Mouse (Mus musculus) heart, postnatal 0 days (tissue): ENCODE data around the gene Ctsh. TPM values are rescaled to one million over a fixed set of nuclear protein-coding genes. Genes with fewer than 3 reads are reported as not detected.
"Not testable (repeated sequence)": the region's sequence is repeated elsewhere in the genome, so short reads cannot be mapped to it uniquely, and the experiment has no call there.

Source experiments
- ATAC-seq: fragments of 200-750 bp; cut with Nextera tagmentation; 2 replicates; pipeline ENCODE4 v1.8.0; 2017; ENCODE audit warnings: low read depth, moderate number of reproducible peaks, moderate library complexity; ENCODE audit not compliant: insufficient read depth
- DNase-seq: peaks from one replicate; pipeline ENCODE4 v3.0.0-alpha.2; 2016; ENCODE audit warnings: low spot score
- H3K27ac ChIP-seq: fragments of 300-500 bp; sonication (generic); 2 replicates; pipeline ENCODE4 v1.5.1; 2014; ENCODE audit warnings: low read depth, mild to moderate bottlenecking
- H3K27me3 ChIP-seq: fragments of 300-500 bp; sonication (generic); 2 replicates; pipeline ENCODE4 v1.6.1; 2014; ENCODE audit warnings: low read length, mixed read lengths; ENCODE audit not compliant: control insufficient read depth, insufficient read depth
- H3K36me3 ChIP-seq: fragments of 300-500 bp; sonication (generic); replicated peaks from 2 replicates; pipeline ENCODE4 v1.6.1; 2014; ENCODE audit warnings: low read length, mixed read lengths; ENCODE audit not compliant: control insufficient read depth, insufficient read depth
- H3K4me1 ChIP-seq: fragments of 300-500 bp; sonication (generic); 2 replicates; pipeline ENCODE4 v1.6.1; 2014; ENCODE audit warnings: antibody characterized with exemption; ENCODE audit not compliant: control insufficient read depth, insufficient read depth
- H3K4me2 ChIP-seq: fragments of 300-500 bp; sonication (generic); 2 replicates; pipeline ENCODE4 v1.6.1; 2014; ENCODE audit warnings: low read depth, mild to moderate bottlenecking, low read length, moderate library complexity
- H3K4me3 ChIP-seq: fragments of 300-500 bp; sonication (generic); 2 replicates; pipeline ENCODE4 v1.5.1; 2014; ENCODE audit warnings: low read depth, low read length
- H3K9ac ChIP-seq: fragments of 300-500 bp; sonication (generic); replicated peaks from 2 replicates; pipeline ENCODE4 v1.6.1; 2014; ENCODE audit warnings: low read depth, low read length, mixed read lengths
- H3K9me3 ChIP-seq: fragments of 300-500 bp; sonication (generic); replicated peaks from 2 replicates; pipeline ENCODE4 v1.6.1; 2016; ENCODE audit warnings: low read length; ENCODE audit not compliant: control insufficient read depth
- CTCF ChIP-seq: IDR thresholded peaks from 2 replicates; pipeline ENCODE4 v1.5.1; 2016; ENCODE audit warnings: antibody characterized with exemption, control low read depth, low read depth
- EP300 ChIP-seq: IDR thresholded peaks from 2 replicates; pipeline ENCODE4 v1.6.1; 2016; ENCODE audit warnings: antibody characterized with exemption, low read depth
- WGBS: fragments of 180-500 bp; shearing (Covaris S2); extraction: QIAGEN DNeasy Blood & Tissue Kit; methylation state at CpG from one replicate; pipeline ENCODE4 v1.1.7; 2014; 5-methylcytosine and 5-hydroxymethylcytosine counted together
- polyA plus RNA-seq: library from polyadenylated mRNA; unstranded; fragments of >200 nt; fragmentation: Nextera tagmentation; extraction: Ambion mirVana; gene quantifications from 2 replicates; pipeline ENCODE4 v1.2.1, GENCODE M21; 2015
- total RNA-seq: library from RNA; depleted of rRNA; stranded (reverse); fragments of >200 nt; gene quantifications from 2 replicates; pipeline ENCODE4 v1.2.3, GENCODE M21; 2014; ENCODE audit warnings: low replicate concordance

Ctsh gene
- total and polyA plus RNA-seq, 2 experiments from 2014 or later, result 78.8 to 151 TPM

- no peaks in the 10 kb centered on the region for H3K27me3 ChIP-seq
- no peaks in the 10 kb centered on the region for H3K36me3 ChIP-seq
- no peaks in the 10 kb centered on the region for H3K9me3 ChIP-seq
- DNase-seq (no peak), ATAC-seq (no peak)
- TF ChIP-seq EP300, result no peak
- TF ChIP-seq CTCF, result no peak
- no peak overlapping the region for H3K9ac ChIP-seq
- no peaks in the 10 kb centered on the region for H3K4me1 ChIP-seq
- H3K4me2 ChIP-seq, result no peak overlapping the region
- H3K27ac ChIP-seq, result no peak overlapping the region
- WGBS, result 77% methylated on average over 2 of the region's 2 CpGs
- H3K4me3 ChIP-seq, result no peak overlapping the region
Measured at GRCm38 (mm10) chr9:90056716-90057115, 2.8 kb downstream of the Ctsh start.

DNA sequence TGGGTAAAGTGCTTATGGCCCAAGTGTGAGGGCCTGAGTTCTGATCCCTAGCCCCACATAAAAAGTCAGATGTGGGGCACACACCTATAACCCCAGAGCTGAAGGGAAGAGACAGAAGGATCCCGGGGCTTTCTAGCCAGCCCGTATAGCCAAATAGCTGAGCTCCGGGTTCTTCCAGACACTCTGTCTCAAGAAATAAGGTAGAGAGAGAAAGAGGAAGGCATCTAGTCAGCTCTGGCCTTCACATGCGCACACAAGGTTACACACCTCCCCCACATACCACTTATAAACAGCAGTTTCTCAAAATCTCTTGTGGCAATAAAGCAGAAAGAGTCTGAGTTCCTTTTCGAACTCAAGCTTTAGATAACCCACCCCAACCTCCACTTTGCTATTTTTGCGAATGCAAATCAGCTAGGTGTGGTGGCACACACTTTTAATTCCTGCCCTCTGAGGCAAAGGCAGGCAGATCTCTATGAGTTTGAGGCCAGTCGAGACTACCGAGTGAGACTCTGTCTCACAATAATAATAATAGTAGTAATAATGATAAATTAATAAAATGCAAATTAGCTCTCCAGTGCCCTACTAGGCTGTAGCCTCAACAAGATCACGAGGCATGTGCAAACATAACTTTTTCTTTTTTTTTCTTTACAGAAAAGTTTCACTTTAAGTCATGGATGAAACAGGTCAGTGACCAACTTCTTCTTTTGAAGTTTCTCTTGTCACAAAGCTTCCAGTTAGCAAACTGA lies 6.0 kb downstream of the Ctsh start:
- Histone ChIP-seq H3K4me3 (no peak overlapping the region), H3K4me1 (no peaks in the 10 kb centered on the region), H3K4me2 (no peak overlapping the region), H3K27ac (no peak overlapping the region), H3K36me3 (no peaks in the 10 kb centered on the region), H3K27me3 (no peaks in the 10 kb centered on the region), H3K9me3 (no peaks in the 10 kb centered on the region), H3K9ac (no peak overlapping the region)
- no peak for TF ChIP-seq CTCF
- TF ChIP-seq EP300, result no peak
- no peak for ATAC-seq
- no peak for DNase-seq
- 69% methylated on average over 9 of the region's 9 CpGs for WGBS

- no peaks in the 10 kb centered on the region for H3K36me3 ChIP-seq
- TF ChIP-seq EP300, result no peak
- no peak for TF ChIP-seq CTCF
- H3K9ac ChIP-seq, result no peak overlapping the region
- H3K4me3 ChIP-seq, result no peak overlapping the region
- no peaks in the 10 kb centered on the region for H3K27me3 ChIP-seq
- ATAC-seq (no peak), DNase-seq (no peak)
- no peak overlapping the region for H3K27ac ChIP-seq
- H3K4me1 ChIP-seq, result no peaks in the 10 kb centered on the region
- H3K9me3 ChIP-seq, result no peaks in the 10 kb centered on the region
- H3K4me2 ChIP-seq, result no peak overlapping the region
- WGBS, result 76% methylated on average over 2 of the region's 2 CpGs
Measured at GRCm38 (mm10) chr9:90060574-90060875, 6.6 kb downstream of the Ctsh start.

DNA sequence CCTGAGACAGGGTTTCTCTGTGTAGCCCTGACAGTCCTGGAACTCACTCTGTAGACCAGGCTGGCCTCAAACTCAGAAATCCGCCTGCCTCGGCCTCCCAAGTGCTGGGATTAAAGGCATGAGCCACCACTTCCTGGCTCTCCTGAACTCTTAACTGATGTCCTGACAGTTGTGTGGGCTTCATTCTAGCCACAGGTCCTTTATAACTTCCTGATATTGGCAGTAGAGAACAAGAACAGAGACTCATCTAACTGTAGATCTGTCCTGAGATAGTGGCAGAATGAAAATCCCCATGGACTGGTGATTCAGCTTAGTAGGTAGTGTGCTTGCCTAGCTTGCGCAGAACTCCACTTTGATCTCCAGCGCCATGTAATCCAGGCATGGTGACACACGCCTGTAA lies 7.0 kb downstream of the Ctsh start:
- not testable (repeated sequence) for H3K36me3 ChIP-seq, H3K9ac ChIP-seq
- 89% methylated on average over 5 of the region's 5 CpGs for WGBS

DNA sequence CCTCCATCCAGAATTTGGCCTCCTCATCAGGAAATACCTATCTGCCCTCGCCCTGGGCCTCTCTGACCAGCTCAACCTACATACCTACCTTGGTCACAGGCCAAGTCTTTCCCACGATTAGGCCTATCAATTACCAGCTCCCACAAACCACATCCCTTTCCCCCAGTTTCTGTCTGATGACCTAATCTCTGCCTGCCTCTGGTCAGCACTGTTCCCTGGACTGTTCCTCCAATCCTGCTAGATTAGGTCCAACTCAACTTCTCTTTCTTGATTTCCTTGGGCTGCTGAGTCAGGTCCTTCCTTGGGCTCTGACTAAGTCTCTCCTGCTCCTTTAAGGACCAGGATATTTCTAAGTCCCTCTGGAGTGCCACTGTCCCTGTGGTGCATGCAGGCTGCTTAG lies 13.4 kb downstream of the Ctsh start:
- H3K4me3 ChIP-seq, result no peak overlapping the region
- H3K36me3 ChIP-seq, result no peaks in the 10 kb centered on the region
- TF ChIP-seq EP300, result no peak
- no peak for TF ChIP-seq CTCF
- DNase-seq (no peak), ATAC-seq (no peak)
- H3K4me2 ChIP-seq, result no peak overlapping the region
- 61% methylated on average over 2 of the region's 2 CpGs for WGBS
- H3K27ac ChIP-seq, result no peak overlapping the region
- H3K4me1 ChIP-seq, result no peaks in the 10 kb centered on the region
- H3K9ac ChIP-seq, result no peak overlapping the region
- no peaks in the 10 kb centered on the region for H3K27me3 ChIP-seq
- no peaks in the 10 kb centered on the region for H3K9me3 ChIP-seq

More for the DNA sequence above, 7.0 kb downstream of the Ctsh start:
- H3K27me3 ChIP-seq, H3K4me3 ChIP-seq, H3K4me1 ChIP-seq, DNase-seq, H3K27ac ChIP-seq, ATAC-seq, H3K9me3 ChIP-seq, H3K4me2 ChIP-seq: not testable (repeated sequence)

DNA sequence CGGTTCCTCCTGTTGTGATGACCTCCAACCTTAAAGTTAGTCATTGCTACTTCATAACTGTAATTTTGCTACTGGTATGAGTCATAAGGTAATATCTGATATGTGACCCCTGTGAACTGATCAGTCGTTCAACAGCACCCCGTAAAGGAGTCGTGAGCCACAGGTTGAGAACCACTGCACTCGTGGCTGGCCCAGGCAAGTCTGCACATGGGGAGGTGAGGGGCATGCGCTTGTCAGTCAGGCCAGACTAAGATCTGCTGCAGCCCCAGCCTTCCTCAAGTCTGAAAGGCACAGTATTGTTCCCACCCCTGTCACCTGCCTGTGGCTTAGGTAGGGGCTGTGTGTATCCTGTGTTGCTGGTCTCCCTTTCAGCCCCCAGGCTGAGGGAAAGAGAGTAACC lies 14.8 kb downstream of the Ctsh start:
- Histone ChIP-seq H3K9me3 (no peaks in the 10 kb centered on the region), H3K27ac (no peak overlapping the region), H3K36me3 (no peaks in the 10 kb centered on the region), H3K4me2 (no peak overlapping the region), H3K27me3 (no peaks in the 10 kb centered on the region), H3K4me1 (no peaks in the 10 kb centered on the region), H3K4me3 (no peak overlapping the region), H3K9ac (no peak overlapping the region)
- no peak for ATAC-seq
- no peak for DNase-seq
- TF ChIP-seq CTCF (no peak), EP300 (no peak)
- WGBS, result 83% methylated on average over 6 of the region's 6 CpGs
